Mouse (Mus musculus) lung, embryonic 16.5 days (tissue): ENCODE measurements around the gene Sowaha. TPM values are rescaled to one million over a fixed set of nuclear protein-coding genes. Genes with fewer than 3 reads are reported as not detected.

Experiments used
- ATAC-seq: fragments of 200-750 bp; cut with Nextera tagmentation; 2 replicates; pipeline ENCODE4 v1.8.0; 2017; ENCODE audit warnings: low read depth, mild to moderate bottlenecking, moderate library complexity
- H3K27ac ChIP-seq: fragments of 300-500 bp; sonication (generic); 2 replicates; pipeline ENCODE4 v1.5.1; 2014; ENCODE audit warnings: mild to moderate bottlenecking, control low read depth, low read length
- H3K27me3 ChIP-seq: fragments of 300-500 bp; sonication (generic); 2 replicates; pipeline ENCODE4 v1.6.1; 2014; ENCODE audit warnings: low read depth, low read length, mixed read lengths; ENCODE audit not compliant: control insufficient read depth, insufficient read depth
- H3K36me3 ChIP-seq: fragments of 300-500 bp; sonication (generic); 2 replicates; pipeline ENCODE4 v1.6.1; 2014; ENCODE audit warnings: low read length; ENCODE audit not compliant: control insufficient read depth, insufficient read depth
- H3K4me1 ChIP-seq: fragments of 300-500 bp; sonication (generic); replicated peaks from 2 replicates; pipeline ENCODE4 v1.6.1; 2014; ENCODE audit warnings: low read length, mixed read lengths; ENCODE audit not compliant: control insufficient read depth, insufficient read depth
- H3K4me2 ChIP-seq: fragments of 300-500 bp; sonication (generic); 2 replicates; pipeline ENCODE4 v1.6.1; 2014; ENCODE audit warnings: low read depth, low read length, control low read depth
- H3K4me3 ChIP-seq: fragments of 300-500 bp; sonication (generic); 2 replicates; pipeline ENCODE4 v1.5.1; 2014; ENCODE audit warnings: mild to moderate bottlenecking, low read length, control low read depth
- H3K9ac ChIP-seq: fragments of 300-500 bp; sonication (generic); 2 replicates; pipeline ENCODE4 v1.6.1; 2014; ENCODE audit warnings: low read length, control low read depth
- H3K9me3 ChIP-seq: fragments of 300-500 bp; sonication (generic); 2 replicates; pipeline ENCODE4 v1.6.1; 2016; ENCODE audit warnings: low read length; ENCODE audit not compliant: control insufficient read depth
- WGBS: fragments of 180-500 bp; shearing (Covaris S2); extraction: QIAGEN DNeasy Blood & Tissue Kit; methylation state at CpG from one replicate; pipeline ENCODE4 v1.1.7; 2014; 5-methylcytosine and 5-hydroxymethylcytosine counted together
- polyA plus RNA-seq: library from polyadenylated mRNA; unstranded; fragments of >200 nt; fragmentation: Nextera tagmentation; extraction: Ambion mirVana; gene quantifications from 2 replicates; pipeline ENCODE4 v1.2.1, GENCODE M21; 2015

The Sowaha gene
- 0.13 and 0.25 TPM in 2 replicates for polyA plus RNA-seq

- Histone ChIP-seq H3K27ac (no peak within 1 kb of the TSS), H3K4me2 (peak within 1 kb of the TSS; percentile 76), H3K4me1 (peaks cover 16% of the 10 kb centered on the region), H3K9me3 (no peaks in the 10 kb centered on the region), H3K9ac (peak within 1 kb of the TSS; percentile 45), H3K4me3 (peak within 1 kb of the TSS; percentile 47), H3K36me3 (no peaks in the 10 kb centered on the region), H3K27me3 (peaks cover 61% of the 10 kb centered on the region)
- WGBS: under 1% methylated on average over 40 of the region's 40 CpGs
- ATAC-seq: peak; percentile 53
Observed at GRCm38 (mm10) chr11:53479783-53480301, at the start of gene Sowaha, which contains the start of gene Gm9945. TSS of gene Sowaha (minus strand) at chr11:53480274. TSS of gene Gm9945 (plus strand) at chr11:53480166.

DNA sequence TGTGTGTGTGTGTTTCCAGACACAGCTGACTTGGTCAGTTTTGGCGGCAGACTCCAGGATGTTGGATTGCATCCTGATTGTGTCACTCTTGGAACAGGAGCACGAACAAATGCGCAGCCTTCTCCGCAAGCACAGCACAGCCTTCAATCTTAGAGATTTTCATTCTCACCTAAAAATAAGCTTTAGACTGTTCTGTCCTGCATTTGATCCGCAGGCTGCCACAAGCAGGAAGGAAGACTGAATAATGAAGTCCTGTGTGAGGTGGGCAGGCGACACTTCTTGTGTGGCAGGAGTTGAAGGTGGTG lies 49.1 kb upstream of the Sowaha start:
- peak; percentile 73 for ATAC-seq
- Histone ChIP-seq H3K27ac (no peak overlapping the region), H3K4me3 (no peak overlapping the region), H3K27me3 (no peaks in the 10 kb centered on the region), H3K36me3 (no peaks in the 10 kb centered on the region), H3K4me1 (peaks cover 18% of the 10 kb centered on the region), H3K4me2 (no peak overlapping the region; the same call in 1 of the 2 replicates), H3K9me3 (no peaks in the 10 kb centered on the region), H3K9ac (no peak overlapping the region)
- WGBS: 24% methylated on average over 6 of the region's 6 CpGs

- ATAC-seq: peak; percentile 52; the same call in 1 of the 2 replicates
- peak overlapping the region; percentile 34; the same call in 1 of the 2 replicates for H3K27ac ChIP-seq
- WGBS: 65% methylated on average over 9 of the region's 9 CpGs
- no peak overlapping the region for H3K4me2 ChIP-seq
- no peak overlapping the region for H3K4me3 ChIP-seq
- no peaks in the 10 kb centered on the region for H3K36me3 ChIP-seq
- H3K9me3 ChIP-seq: no peaks in the 10 kb centered on the region
- no peaks in the 10 kb centered on the region for H3K27me3 ChIP-seq
- no peak overlapping the region for H3K9ac ChIP-seq
- peaks cover 18% of the 10 kb centered on the region for H3K4me1 ChIP-seq
Observed at GRCm38 (mm10) chr11:53528397-53529252, 48.6 kb upstream of the Sowaha start.

DNA sequence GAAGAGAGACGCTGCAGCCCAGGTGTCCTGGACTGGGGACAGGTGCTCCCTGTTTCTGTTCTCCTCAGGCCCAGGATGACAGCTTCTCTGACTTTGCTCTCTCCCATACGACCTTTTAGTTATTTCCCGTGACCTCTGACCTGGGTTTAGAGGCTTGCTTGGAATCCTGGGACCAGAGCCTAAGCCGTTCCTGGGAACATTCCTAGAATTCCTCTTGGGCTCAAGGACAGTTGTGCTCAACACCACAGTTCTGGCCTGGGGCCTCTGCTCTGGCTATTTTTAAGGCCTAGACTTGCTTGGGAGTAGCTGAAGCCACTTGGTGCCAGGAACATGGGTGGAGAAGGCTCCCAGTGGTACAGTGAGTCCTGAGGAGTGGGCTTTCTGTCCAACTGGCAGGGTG lies 45.4 kb upstream of the Sowaha start:
- ATAC-seq: 0 out of 2 replicates have a peak, but pooled peaks have one; percentile 2
- Histone ChIP-seq H3K27ac (no peak overlapping the region), H3K36me3 (no peaks in the 10 kb centered on the region), H3K4me3 (no peak overlapping the region), H3K9me3 (no peaks in the 10 kb centered on the region), H3K27me3 (no peaks in the 10 kb centered on the region), H3K9ac (no peak overlapping the region), H3K4me1 (peaks cover 38% of the 10 kb centered on the region), H3K4me2 (no peak overlapping the region)
- 48% methylated on average over 4 of the region's 4 CpGs for whole genome bisulfite sequencing

DNA sequence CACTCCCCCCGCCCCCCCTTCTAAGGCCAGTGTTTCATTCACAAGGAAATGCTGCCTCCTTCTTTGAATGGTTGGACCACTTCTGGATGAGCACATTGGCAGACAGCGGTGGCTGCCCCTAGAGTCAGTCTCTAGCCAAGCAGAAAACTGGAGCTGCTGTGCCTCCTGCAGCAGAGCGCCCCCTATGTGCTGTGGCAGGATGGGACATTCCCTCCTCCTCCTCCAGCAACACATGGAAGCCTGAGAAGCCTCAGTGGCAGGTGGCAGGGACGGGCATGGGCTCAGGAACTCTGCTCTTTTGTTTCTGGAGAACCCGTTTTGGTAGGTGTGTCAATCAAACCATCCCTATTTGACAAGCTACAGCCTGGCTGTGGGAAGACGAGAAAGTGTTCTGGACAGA lies 44.8 kb upstream of the Sowaha start:
- no peaks in the 10 kb centered on the region for H3K9me3 ChIP-seq
- H3K4me2 ChIP-seq: no peak overlapping the region
- H3K27me3 ChIP-seq: no peaks in the 10 kb centered on the region
- 70% methylated on average over 6 of the region's 6 CpGs for WGBS
- no peak overlapping the region for H3K9ac ChIP-seq
- peaks cover 42% of the 10 kb centered on the region for H3K4me1 ChIP-seq
- no peak overlapping the region for H3K4me3 ChIP-seq
- no peak for ATAC-seq
- no peak overlapping the region for H3K27ac ChIP-seq
- H3K36me3 ChIP-seq: no peaks in the 10 kb centered on the region

- Histone ChIP-seq H3K9me3 (no peaks in the 10 kb centered on the region), H3K9ac (no peak overlapping the region), H3K4me1 (peaks cover 38% of the 10 kb centered on the region), H3K36me3 (no peaks in the 10 kb centered on the region), H3K27ac (no peak overlapping the region), H3K4me2 (no peak overlapping the region), H3K27me3 (no peaks in the 10 kb centered on the region), H3K4me3 (no peak overlapping the region)
- ATAC-seq: no peak
- WGBS: 79% methylated on average over 14 of the region's 14 CpGs
Observed at GRCm38 (mm10) chr11:53523545-53524405, 43.7 kb upstream of the Sowaha start.

DNA sequence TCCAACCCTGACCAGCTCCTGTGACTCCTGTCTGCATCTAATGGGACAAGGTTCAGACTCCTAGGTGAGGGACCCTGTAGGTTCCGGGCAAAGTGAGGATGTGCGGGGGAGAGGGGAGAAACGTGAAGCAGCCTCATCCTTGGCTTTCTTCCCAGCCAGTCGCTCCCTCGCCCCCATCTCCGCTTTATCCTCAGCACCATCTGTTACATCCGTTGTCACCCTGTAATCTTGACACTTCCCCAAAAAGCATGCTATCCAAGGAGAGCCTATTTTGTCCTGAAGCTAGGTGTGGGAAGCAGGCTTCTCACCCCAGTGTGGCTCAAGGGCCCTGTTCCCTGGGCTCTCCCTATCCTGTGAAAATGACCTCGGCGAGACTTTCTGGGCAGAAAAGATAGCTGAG lies 42.9 kb upstream of the Sowaha start:
- Histone ChIP-seq H3K9me3 (no peaks in the 10 kb centered on the region), H3K27me3 (no peaks in the 10 kb centered on the region), H3K27ac (no peak overlapping the region), H3K4me2 (no peak overlapping the region), H3K9ac (no peak overlapping the region), H3K4me1 (peaks cover 33% of the 10 kb centered on the region), H3K36me3 (no peaks in the 10 kb centered on the region), H3K4me3 (no peak overlapping the region)
- 46% methylated on average over 8 of the region's 9 CpGs for WGBS
- no peak for ATAC-seq

DNA sequence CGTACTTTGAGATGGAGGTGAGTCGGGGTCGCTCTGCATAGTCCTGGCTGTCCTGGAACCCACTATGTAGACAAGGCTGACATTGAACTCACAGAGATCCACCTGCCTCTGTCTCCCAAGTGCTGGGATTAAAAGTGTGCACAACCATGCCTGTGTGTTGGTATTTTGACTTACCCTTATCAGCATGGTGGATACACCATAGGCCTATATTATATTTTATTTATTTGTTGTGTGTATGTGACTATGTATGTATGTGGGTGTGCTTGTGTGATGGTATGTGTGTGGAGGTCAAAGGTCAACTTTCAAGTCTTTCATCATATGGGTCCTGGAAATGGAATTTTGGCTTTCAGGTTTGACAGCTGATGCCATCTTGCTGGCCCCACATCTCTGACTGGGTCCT lies 42.3 kb upstream of the Sowaha start:
- H3K4me2 ChIP-seq: no peak overlapping the region
- H3K4me3 ChIP-seq: no peak overlapping the region
- no peaks in the 10 kb centered on the region for H3K9me3 ChIP-seq
- no peaks in the 10 kb centered on the region for H3K36me3 ChIP-seq
- no peak overlapping the region for H3K9ac ChIP-seq
- peaks cover 33% of the 10 kb centered on the region for H3K4me1 ChIP-seq
- no peak overlapping the region for H3K27ac ChIP-seq
- 89% methylated on average over 3 of the region's 3 CpGs for WGBS
- no peaks in the 10 kb centered on the region for H3K27me3 ChIP-seq
- no peak for ATAC-seq

DNA sequence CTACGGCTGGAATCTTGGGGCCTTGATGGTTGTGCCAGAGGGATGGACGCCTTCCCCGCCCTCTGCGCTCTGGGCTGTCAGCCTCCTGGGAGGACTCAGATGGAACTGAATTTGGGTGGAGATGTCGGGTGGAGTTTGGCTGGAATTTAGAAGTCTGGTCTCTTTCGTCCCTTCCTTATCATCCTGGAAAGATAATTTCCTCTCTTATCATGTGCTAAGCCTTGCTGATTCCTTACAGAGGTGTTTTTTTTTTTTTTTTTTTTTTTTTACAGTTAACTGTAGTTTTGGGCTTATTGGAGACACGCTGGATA lies 41.7 kb upstream of the Sowaha start:
- ATAC-seq: no peak
- peaks cover 33% of the 10 kb centered on the region for H3K4me1 ChIP-seq
- peak overlapping the region; percentile 89 for H3K4me2 ChIP-seq
- H3K36me3 ChIP-seq: no peaks in the 10 kb centered on the region
- 73% methylated on average over 7 of the region's 7 CpGs for WGBS
- H3K9ac ChIP-seq: no peak overlapping the region
- no peak overlapping the region for H3K4me3 ChIP-seq
- no peak overlapping the region; the same call in 1 of the 2 replicates for H3K27ac ChIP-seq
- no peaks in the 10 kb centered on the region for H3K27me3 ChIP-seq
- no peaks in the 10 kb centered on the region for H3K9me3 ChIP-seq
